Mouse (Mus musculus): ENCODE results near the gene Zfp207. TPM values are rescaled to one million over a fixed set of nuclear protein-coding genes. Genes with fewer than 3 reads are reported as not detected.

Zfp207 gene
- polyA plus RNA-seq, 1 experiment from 2014 or later: 307 TPM

DNA sequence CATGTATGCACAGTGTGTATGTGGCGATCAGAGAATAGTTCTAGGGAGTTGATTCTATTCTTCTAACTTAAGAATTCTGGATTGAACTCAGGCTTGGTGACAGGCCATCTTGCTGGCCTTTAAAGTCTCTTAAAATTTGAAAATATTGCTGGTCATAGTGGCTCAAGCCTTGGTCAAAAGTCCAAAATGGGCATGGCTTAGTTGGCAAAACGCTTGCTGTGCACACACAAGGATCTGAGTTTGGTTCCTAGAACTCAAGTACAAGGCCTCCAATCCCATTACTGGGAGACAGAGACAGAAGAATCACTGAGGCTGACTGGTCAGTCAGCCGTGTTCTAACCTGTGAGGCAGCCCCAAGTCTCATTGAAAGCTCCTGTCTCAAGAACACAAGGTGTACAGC, 63.8 kb downstream of the Zfp207 start:
- no peaks in the 10 kb centered on the region for H3K9me3 ChIP-seq (ENCODE audit: control insufficient read depth, low read length)
- H3K4me1 ChIP-seq (ENCODE audit: control insufficient read depth, insufficient read depth, low read length): no peaks in the 10 kb centered on the region
- peaks cover 5% of the 10 kb centered on the region for H3K36me3 ChIP-seq (ENCODE audit: control insufficient read depth, insufficient read depth, low read length)
- no peak overlapping the region for H3K4me2 ChIP-seq (ENCODE audit: low read depth)
- no peak overlapping the region for H3K27ac ChIP-seq (ENCODE audit: low read depth, low read length)
- no peaks in the 10 kb centered on the region for H3K27me3 ChIP-seq (ENCODE audit: control insufficient read depth, insufficient read depth, low read length)
- ATAC-seq (ENCODE audit: insufficient read depth, low FRiP score, low TSS enrichment): no peak
- no peak overlapping the region for H3K9ac ChIP-seq (ENCODE audit: low read length)
- no peak for DNase-seq (ENCODE audit: low spot score)
- 90% methylated on average over 3 of the region's 3 CpGs for WGBS
- no peak overlapping the region for H3K4me3 ChIP-seq (ENCODE audit: low read depth, low read length)

DNA sequence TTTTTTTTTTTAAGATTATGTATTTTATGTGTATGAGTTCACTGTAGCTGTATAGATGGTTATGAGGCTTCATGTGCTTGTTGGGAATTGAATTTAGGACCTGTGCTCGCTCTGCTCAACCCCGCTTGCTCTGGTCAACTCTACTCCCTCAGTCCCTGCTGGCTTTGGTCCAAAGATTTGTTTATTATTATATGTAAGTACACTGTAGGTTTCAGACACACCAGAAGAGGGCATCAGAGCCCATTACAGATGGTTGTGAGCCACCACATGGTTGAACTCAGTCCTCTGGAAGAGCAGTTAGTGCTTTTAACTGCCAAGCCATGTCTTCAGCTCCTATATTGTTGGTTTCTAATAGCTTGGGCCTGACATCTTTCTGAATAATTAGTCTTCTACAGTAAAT, 66.8 kb downstream of the Zfp207 start:
- H3K9ac ChIP-seq (ENCODE audit: low read length): no peak overlapping the region
- WGBS: 91% methylated on average over 2 of the region's 2 CpGs
- H3K4me1 ChIP-seq (ENCODE audit: control insufficient read depth, insufficient read depth, low read length): no peaks in the 10 kb centered on the region
- peaks cover 8% of the 10 kb centered on the region for H3K36me3 ChIP-seq (ENCODE audit: control insufficient read depth, insufficient read depth, low read length)
- no peaks in the 10 kb centered on the region for H3K9me3 ChIP-seq (ENCODE audit: control insufficient read depth, low read length)
- H3K27ac ChIP-seq (ENCODE audit: low read depth, low read length): no peak overlapping the region
- DNase-seq (ENCODE audit: low spot score): no peak
- ATAC-seq (ENCODE audit: insufficient read depth, low FRiP score, low TSS enrichment): no peak
- no peak overlapping the region for H3K4me2 ChIP-seq (ENCODE audit: low read depth)
- no peak overlapping the region for H3K4me3 ChIP-seq (ENCODE audit: low read depth, low read length)
- no peaks in the 10 kb centered on the region for H3K27me3 ChIP-seq (ENCODE audit: control insufficient read depth, insufficient read depth, low read length)

- no peaks in the 10 kb centered on the region for H3K4me1 ChIP-seq (ENCODE audit: control insufficient read depth, insufficient read depth, low read length)
- no peak overlapping the region for H3K4me2 ChIP-seq (ENCODE audit: low read depth)
- ATAC-seq (ENCODE audit: insufficient read depth, low FRiP score, low TSS enrichment) (no peak), DNase-seq (ENCODE audit: low spot score) (no peak)
- no peaks in the 10 kb centered on the region for H3K9me3 ChIP-seq (ENCODE audit: control insufficient read depth, low read length)
- no peak overlapping the region for H3K27ac ChIP-seq (ENCODE audit: low read depth, low read length)
- H3K36me3 ChIP-seq (ENCODE audit: control insufficient read depth, insufficient read depth, low read length): peaks cover 2% of the 10 kb centered on the region
- 94% methylated on average over 3 of the region's 3 CpGs for WGBS
- H3K9ac ChIP-seq (ENCODE audit: low read length): no peak overlapping the region
- H3K27me3 ChIP-seq (ENCODE audit: control insufficient read depth, insufficient read depth, low read length): no peaks in the 10 kb centered on the region
- no peak overlapping the region for H3K4me3 ChIP-seq (ENCODE audit: low read depth, low read length)
Observed at GRCm38 (mm10) chr11:80452242-80452641, 69.2 kb downstream of the Zfp207 start.

GRCm38 (mm10) chr11:80453198-80453597, 70.1 kb downstream of the Zfp207 start:
- H3K4me2 ChIP-seq (ENCODE audit: low read depth): no peak overlapping the region
- no peak for DNase-seq (ENCODE audit: low spot score)
- H3K36me3 ChIP-seq (ENCODE audit: control insufficient read depth, insufficient read depth, low read length): peaks cover 2% of the 10 kb centered on the region
- no peak overlapping the region for H3K4me3 ChIP-seq (ENCODE audit: low read depth, low read length)
- no peaks in the 10 kb centered on the region for H3K4me1 ChIP-seq (ENCODE audit: control insufficient read depth, insufficient read depth, low read length)
- H3K27me3 ChIP-seq (ENCODE audit: control insufficient read depth, insufficient read depth, low read length): no peaks in the 10 kb centered on the region
- ATAC-seq (ENCODE audit: insufficient read depth, low FRiP score, low TSS enrichment): no peak
- no peaks in the 10 kb centered on the region for H3K9me3 ChIP-seq (ENCODE audit: control insufficient read depth, low read length)
- 100% methylated on average over 1 of the region's 1 CpGs for WGBS
- H3K9ac ChIP-seq (ENCODE audit: low read length): no peak overlapping the region
- no peak overlapping the region for H3K27ac ChIP-seq (ENCODE audit: low read depth, low read length)

Other genes with a start within 250 kb of the Zfp207 start
- gene Tefm, start 241.1 kb upstream of the Zfp207 start, polyA plus RNA-seq (2014; fragmentation: Nextera tagmentation; extraction: Ambion mirVana): 28.5 and 32.4 TPM in 2 replicates
- 0.84 and 1.5 TPM in 2 replicates for gene Adap2, start 229.2 kb upstream of the Zfp207 start, polyA plus RNA-seq (2014; fragmentation: Nextera tagmentation; extraction: Ambion mirVana)
- 2.9 and 3.3 TPM in 2 replicates for gene Rnf135, start 199.4 kb upstream of the Zfp207 start, polyA plus RNA-seq (2014; fragmentation: Nextera tagmentation; extraction: Ambion mirVana)
- 70.6 and 75.8 TPM in 2 replicates for gene Rhot1, start 174.3 kb upstream of the Zfp207 start, polyA plus RNA-seq (2014; fragmentation: Nextera tagmentation; extraction: Ambion mirVana)
- gene Rhbdl3, start 82.4 kb upstream of the Zfp207 start, polyA plus RNA-seq (2014; fragmentation: Nextera tagmentation; extraction: Ambion mirVana): 33.5 and 42.7 TPM in 2 replicates
- gene 5730455P16Rik, start 5.2 kb upstream of the Zfp207 start, polyA plus RNA-seq (2014; fragmentation: Nextera tagmentation; extraction: Ambion mirVana): 23.1 and 26.2 TPM in 2 replicates
- gene Psmd11, start 45.3 kb downstream of the Zfp207 start, polyA plus RNA-seq (2014; fragmentation: Nextera tagmentation; extraction: Ambion mirVana): 307 and 313 TPM in 2 replicates
- 19.0 and 20.9 TPM in 2 replicates for gene Cdk5r1, start 93.7 kb downstream of the Zfp207 start, polyA plus RNA-seq (2014; fragmentation: Nextera tagmentation; extraction: Ambion mirVana)

Data from neural tube, embryonic 11.5 days (tissue).